Mouse (Mus musculus): ENCODE measurements around the gene Nek9. TPM values are rescaled to one million over a fixed set of nuclear protein-coding genes. Genes with fewer than 3 reads are reported as not detected.

Nek9 gene
- total and polyA plus RNA-seq, 2 experiments, result 14.0 to 17.0 TPM

GRCm38 (mm10) chr12:85354061-85354460 is 14.9 kb upstream of the Nek9 start:
- 93% methylated on average over 3 of the region's 3 CpGs for WGBS
- Histone ChIP-seq H3K4me3 (ENCODE audit: insufficient read depth, low read depth, low read length) (no peak overlapping the region), H3K79me2 (ENCODE audit: control insufficient read depth, insufficient read depth, low read length) (peaks cover 8% of the 10 kb centered on the region; the same call in 1 of the 2 replicates), H3K27ac (replicated peaks; ENCODE audit: insufficient read depth, low read depth, low read length) (no peak overlapping the region), H3K36me3 (ENCODE audit: control insufficient read depth, insufficient read depth, low read length) (peaks cover 19% of the 10 kb centered on the region), H3K27me3 (ENCODE audit: control insufficient read depth, insufficient read depth, low read length) (no peaks in the 10 kb centered on the region), H3K9ac (ENCODE audit: low read depth, low read length) (no peak overlapping the region), H3K4me1 (ENCODE audit: control insufficient read depth, insufficient read depth, low read length) (peaks cover 2% of the 10 kb centered on the region; the same call in 1 of the 2 replicates)
- TF ChIP-seq CTCF (IDR thresholded peaks at IDR 0.05; ENCODE audit: low read depth, low read length), result no peak
- no peak for TF ChIP-seq POLR2A (IDR thresholded peaks at IDR 0.05; ENCODE audit: extremely low read depth, insufficient read depth, low read length)
- no peak for DNase-seq (ENCODE audit: extremely low read depth, low read depth, low spot score)

GRCm38 (mm10) chr12:85350407-85351232 is 11.5 kb upstream of the Nek9 start:
- no peaks in the 10 kb centered on the region for H3K27me3 ChIP-seq (ENCODE audit: control insufficient read depth, insufficient read depth, low read length)
- H3K79me2 ChIP-seq (ENCODE audit: control insufficient read depth, insufficient read depth, low read length), result no peaks in the 10 kb centered on the region; the same call in 1 of the 2 replicates

DNA sequence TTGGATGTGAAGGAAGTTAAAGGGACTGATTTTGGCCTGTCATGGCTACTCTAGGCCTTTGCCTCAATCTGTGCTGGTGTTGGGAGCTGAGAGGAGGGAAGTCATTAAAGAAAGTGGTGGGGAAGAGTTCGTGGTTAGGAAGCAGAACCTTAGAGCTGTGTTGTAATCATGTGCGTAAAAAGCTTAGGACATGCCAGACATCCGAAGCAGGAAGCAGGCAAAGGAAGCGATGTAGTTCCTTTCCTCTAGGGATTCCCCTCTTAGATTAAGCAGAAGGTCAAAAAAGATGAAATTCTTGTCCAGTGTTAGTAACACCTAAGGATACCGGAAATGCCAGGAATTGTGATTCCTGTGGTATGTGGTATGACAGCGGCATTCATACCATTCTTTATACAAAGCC is 9.2 kb upstream of the Nek9 start:
- Histone ChIP-seq H3K27me3 (ENCODE audit: control insufficient read depth, insufficient read depth, low read length) (no peaks in the 10 kb centered on the region), H3K4me1 (ENCODE audit: control insufficient read depth, insufficient read depth, low read length) (peaks cover 9% of the 10 kb centered on the region), H3K27ac (replicated peaks; ENCODE audit: insufficient read depth, low read depth, low read length) (peak overlapping the region; percentile 80), H3K36me3 (ENCODE audit: control insufficient read depth, insufficient read depth, low read length) (peaks cover 28% of the 10 kb centered on the region), H3K4me3 (ENCODE audit: insufficient read depth, low read depth, low read length) (no peak overlapping the region), H3K79me2 (ENCODE audit: control insufficient read depth, insufficient read depth, low read length) (no peaks in the 10 kb centered on the region; the same call in 1 of the 2 replicates), H3K9ac (ENCODE audit: low read depth, low read length) (0 out of 2 replicates have a peak overlapping the region, but pooled peaks have one; percentile 17)
- DNase-seq (ENCODE audit: extremely low read depth, low read depth, low spot score), result peak; percentile 53
- 72% methylated on average over 6 of the region's 6 CpGs for WGBS
- no peak for TF ChIP-seq CTCF (IDR thresholded peaks at IDR 0.05; ENCODE audit: low read depth, low read length)

More at GRCm38 (mm10) chr12:85350407-85351232, 11.5 kb upstream of the Nek9 start:
- DNase-seq (ENCODE audit: extremely low read depth, low read depth, low spot score), result no peak
- 0 out of 2 replicates have a peak overlapping the region, but pooled peaks have one; percentile 8 for H3K4me3 ChIP-seq (ENCODE audit: insufficient read depth, low read depth, low read length)
- peaks cover 25% of the 10 kb centered on the region for H3K36me3 ChIP-seq (ENCODE audit: control insufficient read depth, insufficient read depth, low read length)
- no peak for TF ChIP-seq POLR2A (IDR thresholded peaks at IDR 0.05; ENCODE audit: extremely low read depth, insufficient read depth, low read length)
- TF ChIP-seq CTCF (IDR thresholded peaks at IDR 0.05; ENCODE audit: low read depth, low read length), result no peak
- peaks cover 7% of the 10 kb centered on the region for H3K4me1 ChIP-seq (ENCODE audit: control insufficient read depth, insufficient read depth, low read length)
- H3K27ac ChIP-seq (replicated peaks; ENCODE audit: insufficient read depth, low read depth, low read length), result peak overlapping the region; percentile 72
- WGBS, result 80% methylated on average over 10 of the region's 10 CpGs
- peak overlapping the region; percentile 64; the same call in 1 of the 2 replicates for H3K9ac ChIP-seq (ENCODE audit: low read depth, low read length)

GRCm38 (mm10) chr12:85347196-85347595 is 8.0 kb upstream of the Nek9 start:
- 42% methylated on average over 3 of the region's 3 CpGs for WGBS
- Histone ChIP-seq H3K27me3 (ENCODE audit: control insufficient read depth, insufficient read depth, low read length) (no peaks in the 10 kb centered on the region), H3K36me3 (ENCODE audit: control insufficient read depth, insufficient read depth, low read length) (peaks cover 23% of the 10 kb centered on the region), H3K79me2 (ENCODE audit: control insufficient read depth, insufficient read depth, low read length) (no peaks in the 10 kb centered on the region; the same call in 1 of the 2 replicates), H3K9ac (ENCODE audit: low read depth, low read length) (no peak overlapping the region), H3K4me1 (ENCODE audit: control insufficient read depth, insufficient read depth, low read length) (peaks cover 10% of the 10 kb centered on the region), H3K4me3 (ENCODE audit: insufficient read depth, low read depth, low read length) (no peak overlapping the region), H3K27ac (replicated peaks; ENCODE audit: insufficient read depth, low read depth, low read length) (peak overlapping the region; percentile 22)
- peak; percentile 63 for DNase-seq (ENCODE audit: extremely low read depth, low read depth, low spot score)
- TF ChIP-seq CTCF (IDR thresholded peaks at IDR 0.05; ENCODE audit: low read depth, low read length) (no peak), POLR2A (IDR thresholded peaks at IDR 0.05; ENCODE audit: extremely low read depth, insufficient read depth, low read length) (no peak)

DNA sequence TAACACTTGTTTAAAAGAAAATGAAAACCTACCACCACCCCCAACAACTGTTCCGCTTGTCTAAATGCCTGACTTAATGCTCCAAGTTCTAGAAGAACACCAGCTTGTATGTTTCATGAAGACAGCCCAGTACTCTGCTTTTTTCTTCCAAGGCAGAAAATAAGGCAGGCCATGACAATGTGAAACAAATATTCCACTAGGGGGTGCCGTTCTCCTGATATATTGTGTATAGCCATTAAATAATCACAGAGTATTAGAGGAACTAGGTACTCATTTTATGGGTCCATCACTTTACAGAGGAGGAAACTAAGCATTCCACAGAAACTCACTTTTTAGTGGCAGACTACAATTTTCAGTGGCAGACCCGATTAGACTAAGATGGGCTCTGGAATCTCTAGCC is 7.2 kb upstream of the Nek9 start:
- Histone ChIP-seq H3K27me3 (ENCODE audit: control insufficient read depth, insufficient read depth, low read length) (no peaks in the 10 kb centered on the region), H3K4me3 (ENCODE audit: insufficient read depth, low read depth, low read length) (no peak overlapping the region), H3K4me1 (ENCODE audit: control insufficient read depth, insufficient read depth, low read length) (peaks cover 14% of the 10 kb centered on the region), H3K36me3 (ENCODE audit: control insufficient read depth, insufficient read depth, low read length) (peaks cover 22% of the 10 kb centered on the region), H3K79me2 (ENCODE audit: control insufficient read depth, insufficient read depth, low read length) (no peaks in the 10 kb centered on the region; the same call in 1 of the 2 replicates), H3K27ac (replicated peaks; ENCODE audit: insufficient read depth, low read depth, low read length) (no peak overlapping the region), H3K9ac (ENCODE audit: low read depth, low read length) (no peak overlapping the region)
- WGBS, result 59% methylated on average over 3 of the region's 3 CpGs
- DNase-seq (ENCODE audit: extremely low read depth, low read depth, low spot score), result peak; percentile 58
- TF ChIP-seq POLR2A (IDR thresholded peaks at IDR 0.05; ENCODE audit: extremely low read depth, insufficient read depth, low read length) (no peak), CTCF (IDR thresholded peaks at IDR 0.05; ENCODE audit: low read depth, low read length) (peak; percentile 44)

- peaks cover 14% of the 10 kb centered on the region for H3K4me1 ChIP-seq (ENCODE audit: control insufficient read depth, insufficient read depth, low read length)
- no peak overlapping the region for H3K4me3 ChIP-seq (ENCODE audit: insufficient read depth, low read depth, low read length)
- peak overlapping the region; percentile 73 for H3K27ac ChIP-seq (replicated peaks; ENCODE audit: insufficient read depth, low read depth, low read length)
- no peak overlapping the region for H3K9ac ChIP-seq (ENCODE audit: low read depth, low read length)
- no peaks in the 10 kb centered on the region for H3K27me3 ChIP-seq (ENCODE audit: control insufficient read depth, insufficient read depth, low read length)
- TF ChIP-seq POLR2A (IDR thresholded peaks at IDR 0.05; ENCODE audit: extremely low read depth, insufficient read depth, low read length) (no peak), CTCF (IDR thresholded peaks at IDR 0.05; ENCODE audit: low read depth, low read length) (no peak)
- 88% methylated on average over 6 of the region's 6 CpGs for WGBS
- H3K79me2 ChIP-seq (ENCODE audit: control insufficient read depth, insufficient read depth, low read length), result no peaks in the 10 kb centered on the region; the same call in 1 of the 2 replicates
- DNase-seq (ENCODE audit: extremely low read depth, low read depth, low spot score), result peak; percentile 39
- H3K36me3 ChIP-seq (ENCODE audit: control insufficient read depth, insufficient read depth, low read length), result peaks cover 24% of the 10 kb centered on the region
These were observed 6.4 kb upstream of the Nek9 start for GRCm38 (mm10) chr12:85345559-85345958.

Data from liver, adult 2 months (tissue).